Mouse (Mus musculus): Measurements from ENCODE around the gene Dusp6. TPM values are rescaled to one million over a fixed set of nuclear protein-coding genes. Genes with fewer than 3 reads are reported as not detected.

The Dusp6 gene
- polyA plus RNA-seq, 1 experiment from 2014 or later: 37.6 TPM

GRCm38 (mm10) chr10:99289176-99289575 is 26.1 kb downstream of the Dusp6 start:
- no peak overlapping the region for H3K4me3 ChIP-seq (ENCODE audit: low read depth, low read length)

GRCm38 (mm10) chr10:99293111-99293640 is 30.1 kb downstream of the Dusp6 start:
- WGBS: 80% methylated on average over 3 of the region's 3 CpGs
- ATAC-seq (replicated peaks; ENCODE audit: low FRiP score): no peak

More at GRCm38 (mm10) chr10:99289176-99289575, 26.1 kb downstream of the Dusp6 start:
- DNase-seq (ENCODE audit: low spot score): no peak
- H3K9me3 ChIP-seq (ENCODE audit: control insufficient read depth, low read length): no peaks in the 10 kb centered on the region
- no peak for ATAC-seq (replicated peaks; ENCODE audit: low FRiP score)
- H3K36me3 ChIP-seq (ENCODE audit: control insufficient read depth, insufficient read depth, low read length): no peaks in the 10 kb centered on the region
- H3K9ac ChIP-seq (ENCODE audit: low read depth, low read length): no peak overlapping the region
- peaks cover 10% of the 10 kb centered on the region; the same call in 1 of the 2 replicates for H3K4me1 ChIP-seq (replicated peaks; ENCODE audit: control insufficient read depth, insufficient read depth, low read length)
- H3K27me3 ChIP-seq (replicated peaks; ENCODE audit: control insufficient read depth, insufficient read depth, low read length): no peaks in the 10 kb centered on the region
- WGBS: 86% methylated on average over 5 of the region's 5 CpGs
- no peak overlapping the region for H3K27ac ChIP-seq (ENCODE audit: low read depth, low read length)
- no peak overlapping the region for H3K4me2 ChIP-seq

GRCm38 (mm10) chr10:99297721-99298120 is 34.7 kb downstream of the Dusp6 start:
- ATAC-seq (replicated peaks; ENCODE audit: low FRiP score) (no peak), DNase-seq (ENCODE audit: low spot score) (no peak)
- 66% methylated on average over 3 of the region's 3 CpGs for WGBS

More at GRCm38 (mm10) chr10:99293111-99293640, 30.1 kb downstream of the Dusp6 start:
- no peaks in the 10 kb centered on the region for H3K4me1 ChIP-seq (replicated peaks; ENCODE audit: control insufficient read depth, insufficient read depth, low read length)
- H3K27me3 ChIP-seq (replicated peaks; ENCODE audit: control insufficient read depth, insufficient read depth, low read length): no peaks in the 10 kb centered on the region
- no peak overlapping the region for H3K9ac ChIP-seq (ENCODE audit: low read depth, low read length)
- no peak overlapping the region for H3K4me2 ChIP-seq
- no peak overlapping the region for H3K27ac ChIP-seq (ENCODE audit: low read depth, low read length)
- H3K36me3 ChIP-seq (ENCODE audit: control insufficient read depth, insufficient read depth, low read length): no peaks in the 10 kb centered on the region
- no peaks in the 10 kb centered on the region for H3K9me3 ChIP-seq (ENCODE audit: control insufficient read depth, low read length)
- no peak for DNase-seq (ENCODE audit: low spot score)
- no peak overlapping the region for H3K4me3 ChIP-seq (ENCODE audit: low read depth, low read length)

GRCm38 (mm10) chr10:99298328-99299295 is 35.6 kb downstream of the Dusp6 start:
- no peak overlapping the region for H3K27ac ChIP-seq (ENCODE audit: low read depth, low read length)
- no peaks in the 10 kb centered on the region for H3K27me3 ChIP-seq (replicated peaks; ENCODE audit: control insufficient read depth, insufficient read depth, low read length)
- DNase-seq (ENCODE audit: low spot score) (no peak), ATAC-seq (replicated peaks; ENCODE audit: low FRiP score) (no peak)
- no peaks in the 10 kb centered on the region for H3K9me3 ChIP-seq (ENCODE audit: control insufficient read depth, low read length)
- 42% methylated on average over 18 of the region's 18 CpGs for WGBS
- H3K4me2 ChIP-seq: no peak overlapping the region
- H3K4me3 ChIP-seq (ENCODE audit: low read depth, low read length): no peak overlapping the region
- H3K4me1 ChIP-seq (replicated peaks; ENCODE audit: control insufficient read depth, insufficient read depth, low read length): no peaks in the 10 kb centered on the region; the same call in 1 of the 2 replicates
- H3K36me3 ChIP-seq (ENCODE audit: control insufficient read depth, insufficient read depth, low read length): no peaks in the 10 kb centered on the region
- H3K9ac ChIP-seq (ENCODE audit: low read depth, low read length): no peak overlapping the region

More at GRCm38 (mm10) chr10:99297721-99298120, 34.7 kb downstream of the Dusp6 start:
- H3K9ac ChIP-seq (ENCODE audit: low read depth, low read length): no peak overlapping the region
- no peak overlapping the region for H3K4me3 ChIP-seq (ENCODE audit: low read depth, low read length)
- no peaks in the 10 kb centered on the region for H3K27me3 ChIP-seq (replicated peaks; ENCODE audit: control insufficient read depth, insufficient read depth, low read length)
- no peak overlapping the region for H3K4me2 ChIP-seq
- H3K36me3 ChIP-seq (ENCODE audit: control insufficient read depth, insufficient read depth, low read length): no peaks in the 10 kb centered on the region
- H3K4me1 ChIP-seq (replicated peaks; ENCODE audit: control insufficient read depth, insufficient read depth, low read length): no peaks in the 10 kb centered on the region; the same call in 1 of the 2 replicates
- H3K27ac ChIP-seq (ENCODE audit: low read depth, low read length): no peak overlapping the region
- no peaks in the 10 kb centered on the region for H3K9me3 ChIP-seq (ENCODE audit: control insufficient read depth, low read length)

- 45% methylated on average over 9 of the region's 9 CpGs for WGBS
- Histone ChIP-seq H3K4me2 (no peak overlapping the region), H3K4me1 (replicated peaks; ENCODE audit: control insufficient read depth, insufficient read depth, low read length) (no peaks in the 10 kb centered on the region; the same call in 1 of the 2 replicates), H3K27me3 (replicated peaks; ENCODE audit: control insufficient read depth, insufficient read depth, low read length) (no peaks in the 10 kb centered on the region), H3K9ac (ENCODE audit: low read depth, low read length) (no peak overlapping the region), H3K36me3 (ENCODE audit: control insufficient read depth, insufficient read depth, low read length) (no peaks in the 10 kb centered on the region), H3K9me3 (ENCODE audit: control insufficient read depth, low read length) (no peaks in the 10 kb centered on the region), H3K27ac (ENCODE audit: low read depth, low read length) (no peak overlapping the region), H3K4me3 (ENCODE audit: low read depth, low read length) (no peak overlapping the region)
- ATAC-seq (replicated peaks; ENCODE audit: low FRiP score): no peak
- no peak for DNase-seq (ENCODE audit: low spot score)
These were observed 36.3 kb downstream of the Dusp6 start for GRCm38 (mm10) chr10:99299303-99299702.

GRCm38 (mm10) chr10:99302051-99302450 is 39.0 kb downstream of the Dusp6 start:
- Histone ChIP-seq H3K9ac (ENCODE audit: low read depth, low read length) (no peak overlapping the region), H3K27me3 (replicated peaks; ENCODE audit: control insufficient read depth, insufficient read depth, low read length) (no peaks in the 10 kb centered on the region), H3K36me3 (ENCODE audit: control insufficient read depth, insufficient read depth, low read length) (no peaks in the 10 kb centered on the region), H3K4me1 (replicated peaks; ENCODE audit: control insufficient read depth, insufficient read depth, low read length) (no peaks in the 10 kb centered on the region; the same call in 1 of the 2 replicates), H3K4me2 (no peak overlapping the region), H3K9me3 (ENCODE audit: control insufficient read depth, low read length) (no peaks in the 10 kb centered on the region), H3K27ac (ENCODE audit: low read depth, low read length) (no peak overlapping the region), H3K4me3 (ENCODE audit: low read depth, low read length) (no peak overlapping the region)
- no peak for DNase-seq (ENCODE audit: low spot score)
- WGBS: 42% methylated on average over 4 of the region's 4 CpGs
- ATAC-seq (replicated peaks; ENCODE audit: low FRiP score): no peak

GRCm38 (mm10) chr10:99308837-99309236 is 45.8 kb downstream of the Dusp6 start:
- H3K4me1 ChIP-seq (replicated peaks; ENCODE audit: control insufficient read depth, insufficient read depth, low read length): no peaks in the 10 kb centered on the region
- no peak for DNase-seq (ENCODE audit: low spot score)
- H3K4me3 ChIP-seq (ENCODE audit: low read depth, low read length): no peak overlapping the region
- no peak overlapping the region for H3K27ac ChIP-seq (ENCODE audit: low read depth, low read length)
- H3K4me2 ChIP-seq: no peak overlapping the region
- no peak for ATAC-seq (replicated peaks; ENCODE audit: low FRiP score)
- H3K27me3 ChIP-seq (replicated peaks; ENCODE audit: control insufficient read depth, insufficient read depth, low read length): no peaks in the 10 kb centered on the region
- no peaks in the 10 kb centered on the region for H3K9me3 ChIP-seq (ENCODE audit: control insufficient read depth, low read length)
- H3K36me3 ChIP-seq (ENCODE audit: control insufficient read depth, insufficient read depth, low read length): no peaks in the 10 kb centered on the region
- no peak overlapping the region for H3K9ac ChIP-seq (ENCODE audit: low read depth, low read length)
- 87% methylated on average over 4 of the region's 4 CpGs for WGBS

- Histone ChIP-seq H3K4me1 (replicated peaks; ENCODE audit: control insufficient read depth, insufficient read depth, low read length) (no peaks in the 10 kb centered on the region), H3K4me2 (no peak overlapping the region), H3K27me3 (replicated peaks; ENCODE audit: control insufficient read depth, insufficient read depth, low read length) (no peaks in the 10 kb centered on the region), H3K36me3 (ENCODE audit: control insufficient read depth, insufficient read depth, low read length) (no peaks in the 10 kb centered on the region), H3K9ac (ENCODE audit: low read depth, low read length) (no peak overlapping the region), H3K27ac (ENCODE audit: low read depth, low read length) (no peak overlapping the region), H3K4me3 (ENCODE audit: low read depth, low read length) (no peak overlapping the region), H3K9me3 (ENCODE audit: control insufficient read depth, low read length) (no peaks in the 10 kb centered on the region)
- 81% methylated on average over 9 of the region's 9 CpGs for WGBS
- DNase-seq (ENCODE audit: low spot score) (no peak), ATAC-seq (replicated peaks; ENCODE audit: low FRiP score) (no peak)
These were observed 46.6 kb downstream of the Dusp6 start for GRCm38 (mm10) chr10:99309617-99310016.

All from liver, embryonic 11.5 days (tissue).